Mouse (Mus musculus) G1E (cell line): ENCODE data around the gene Pdgfb.

Experiments used
- CTCF ChIP-seq: IDR thresholded peaks from 2 replicates; pipeline ENCODE4 v1.5.1; 2012; ENCODE audit warnings: low read depth, low read length, inconsistent platforms, mixed read lengths
- GATA1 ChIP-seq: IDR thresholded peaks from 2 replicates; pipeline ENCODE4 v1.6.1; 2012; ENCODE audit warnings: borderline replicate concordance, low read length, inconsistent platforms, mixed read lengths
- GATA2 ChIP-seq: IDR thresholded peaks from 2 replicates; pipeline ENCODE4 v1.6.1; 2012; ENCODE audit warnings: low read depth, low read length, inconsistent platforms, borderline replicate concordance
- POLR2AphosphoS5 ChIP-seq: IDR thresholded peaks from 2 replicates; pipeline ENCODE4 v1.6.1; 2012; ENCODE audit warnings: low read depth, low read length, inconsistent platforms; ENCODE audit not compliant: insufficient replicate concordance
- TAL1 ChIP-seq: conservative IDR thresholded peaks from 2 replicates; pipeline ENCODE4 v1.6.1; 2012; ENCODE audit warnings: low read depth, low read length, inconsistent platforms, mixed read lengths

GRCm38 (mm10) chr15:79956559-79956958 lies 58.2 kb downstream of the Pdgfb start:
- no peak for TF ChIP-seq CTCF
- no peak for TF ChIP-seq POLR2AphosphoS5
- no peak for TF ChIP-seq GATA1
- TF ChIP-seq GATA2, result no peak
- no peak for TF ChIP-seq TAL1
